Mouse (Mus musculus) erythroblast, embryonic 14.5 days (primary cell): ENCODE results near the gene Clmp.

ENCODE experiments used
- GATA1 ChIP-seq: IDR thresholded peaks from 2 replicates; pipeline ENCODE4 v1.6.1; 2012; ENCODE audit warnings: low read length, inconsistent platforms, mixed read lengths
- TAL1 ChIP-seq: IDR thresholded peaks from 3 replicates; pipeline ENCODE4 v1.6.1; 2012; ENCODE audit warnings: low read length, inconsistent platforms, mixed read lengths

DNA sequence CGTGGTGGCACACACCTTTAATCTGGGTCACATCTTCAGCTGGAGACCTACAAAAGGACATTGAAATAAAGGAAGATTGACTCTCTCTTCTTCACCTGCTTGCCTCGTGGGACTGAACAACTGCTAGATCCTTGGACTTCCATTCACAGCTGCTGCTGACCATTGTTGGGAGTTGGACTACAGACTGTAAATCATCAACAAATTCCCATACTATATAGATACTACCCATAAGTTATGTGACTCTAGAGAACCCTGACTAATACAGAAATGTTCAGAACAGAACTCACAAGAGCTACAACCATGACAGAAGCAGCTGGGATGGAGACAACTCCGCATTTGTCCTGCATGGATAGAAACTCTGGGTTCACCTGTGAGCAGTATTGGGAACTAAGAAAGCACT lies 15.4 kb upstream of the Clmp start, which contains the start of gene Gm21915:
- TF ChIP-seq TAL1: no peak
- no peak for TF ChIP-seq GATA1
